In genomic region chr19:58918597-58918996, GRCm38 (mm10) we compare ENCODE assay signal across 8 mouse cellular contexts. TPM values are rescaled to one million over a fixed set of nuclear protein-coding genes. Genes with fewer than 3 reads are reported as not detected.
DNase-seq lines count a peak whose midpoint lies in the region; ATAC-seq and TF ChIP-seq lines count a peak whose summit lies in the region.

No protein-coding gene starts in this region.

- H3K36me3 ChIP-seq in limb, embryonic 12.5 days, result no peaks in the 10 kb centered on the region
- no peaks in the 10 kb centered on the region for H3K36me3 ChIP-seq in limb, embryonic 10.5 days
- no peaks in the 10 kb centered on the region for H3K36me3 ChIP-seq in embryonic facial prominence, embryonic 13.5 days
- no peaks in the 10 kb centered on the region for H3K36me3 ChIP-seq in limb, embryonic 14.5 days (ENCODE audit: control insufficient read depth, insufficient read depth, low read length)
- no peaks in the 10 kb centered on the region for H3K36me3 ChIP-seq in small intestine, adult 2 months (ENCODE audit: control insufficient read depth, insufficient read depth, low read length)

- no peak overlapping the region; the same call in 1 of the 2 replicates for H3K9ac ChIP-seq in limb, embryonic 12.5 days (replicated peaks)
- H3K9ac ChIP-seq in embryonic facial prominence, embryonic 13.5 days, result peak overlapping the region; percentile 36; the same call in 1 of the 2 replicates
- H3K9ac ChIP-seq in limb, embryonic 14.5 days (ENCODE audit: low read depth, low read length, severe bottlenecking), result 0 out of 2 replicates have a peak overlapping the region, but pooled peaks have one; percentile 12

- TF ChIP-seq CTCF in small intestine, adult 2 months (IDR thresholded peaks at IDR 0.05; ENCODE audit: extremely low read depth, insufficient read length, insufficient replicate concordance, low read depth, low read length), result peak; percentile 29; the same call in 1 of the 2 replicates

- peaks cover 14% of the 10 kb centered on the region; the same call in 1 of the 2 replicates for H3K4me1 ChIP-seq in limb, embryonic 12.5 days (replicated peaks)
- H3K4me1 ChIP-seq in limb, embryonic 10.5 days, result peaks cover 14% of the 10 kb centered on the region
- peaks cover 7% of the 10 kb centered on the region for H3K4me1 ChIP-seq in embryonic facial prominence, embryonic 13.5 days
- H3K4me1 ChIP-seq in limb, embryonic 14.5 days (ENCODE audit: control insufficient read depth, insufficient read depth, low read length), result no peaks in the 10 kb centered on the region
- H3K4me1 ChIP-seq in small intestine, adult 2 months (ENCODE audit: control insufficient read depth, insufficient read depth, insufficient read length, low read length), result no peaks in the 10 kb centered on the region

- H3K4me2 ChIP-seq in limb, embryonic 12.5 days, result peak overlapping the region; percentile 36
- H3K4me2 ChIP-seq in embryonic facial prominence, embryonic 13.5 days, result peak overlapping the region; percentile 30
- H3K4me2 ChIP-seq in limb, embryonic 14.5 days (replicated peaks; ENCODE audit: low read depth, low read length, severe bottlenecking), result no peak overlapping the region

- no peak overlapping the region for H3K27ac ChIP-seq in limb, embryonic 12.5 days
- no peak overlapping the region for H3K27ac ChIP-seq in limb, embryonic 10.5 days
- no peak overlapping the region for H3K27ac ChIP-seq in embryonic facial prominence, embryonic 13.5 days
- H3K27ac ChIP-seq in limb, embryonic 14.5 days (replicated peaks; ENCODE audit: low read depth, low read length), result no peak overlapping the region
- no peak overlapping the region for H3K27ac ChIP-seq in small intestine, adult 2 months (ENCODE audit: insufficient read depth, low read depth, low read length)

- no peak for TF ChIP-seq POLR2A in limb, embryonic 14.5 days (IDR thresholded peaks at IDR 0.05; ENCODE audit: borderline replicate concordance, extremely low read depth, insufficient read depth, insufficient read length)
- no peak for TF ChIP-seq POLR2A in small intestine, adult 2 months (IDR thresholded peaks at IDR 0.05; ENCODE audit: low read depth, low read length)

- DNase-seq in limb, embryonic 10.5 days (ENCODE audit: low spot score), result no peak
- no peak for DNase-seq in limb, embryonic 14.5 days (ENCODE audit: low spot score)
- no peak for DNase-seq in left cerebral cortex, postnatal 14 days (ENCODE audit: low spot score in 2 of 2)
- DNase-seq in ovary, adult 18-20 months (ENCODE audit: low spot score), result no peak
- no peak for DNase-seq in layer of hippocampus, postnatal 25 days (ENCODE audit: extremely low spot score in 1 of 2, low spot score in 1 of 2)

- WGBS in limb, embryonic 12.5 days, result 14% methylated on average over 11 of the region's 11 CpGs
- 15% methylated on average over 11 of the region's 11 CpGs for WGBS in limb, embryonic 10.5 days
- WGBS in embryonic facial prominence, embryonic 13.5 days, result 5% methylated on average over 11 of the region's 11 CpGs
- WGBS in limb, embryonic 14.5 days, result 12% methylated on average over 11 of the region's 11 CpGs
- 4% methylated on average over 11 of the region's 11 CpGs for WGBS in small intestine, adult 2 months

- ATAC-seq in limb, embryonic 12.5 days (ENCODE audit: insufficient number of reproducible peaks, insufficient read depth, low FRiP score, low TSS enrichment, low read depth), result no peak
- ATAC-seq in embryonic facial prominence, embryonic 13.5 days (ENCODE audit: insufficient number of reproducible peaks, insufficient read depth, low FRiP score, low TSS enrichment, low read depth), result no peak
- no peak for ATAC-seq in limb, embryonic 14.5 days (ENCODE audit: low FRiP score, low read depth)

- no peaks in the 10 kb centered on the region for H3K9me3 ChIP-seq in limb, embryonic 12.5 days
- H3K9me3 ChIP-seq in limb, embryonic 10.5 days (replicated peaks), result no peaks in the 10 kb centered on the region
- H3K9me3 ChIP-seq in embryonic facial prominence, embryonic 13.5 days, result no peaks in the 10 kb centered on the region
- no peaks in the 10 kb centered on the region for H3K9me3 ChIP-seq in limb, embryonic 14.5 days (ENCODE audit: control insufficient read depth, low read length)

- intact Hi-C loops in left cerebral cortex, postnatal 14 days (cut with DNase I), result no loop called here

- no peak overlapping the region for H3K4me3 ChIP-seq in limb, embryonic 12.5 days (replicated peaks)
- H3K4me3 ChIP-seq in limb, embryonic 10.5 days, result no peak overlapping the region; the same call in 1 of the 2 replicates
- H3K4me3 ChIP-seq in embryonic facial prominence, embryonic 13.5 days, result peak overlapping the region; percentile 3; the same call in 1 of the 2 replicates
- 0 out of 2 replicates have a peak overlapping the region, but pooled peaks have one; percentile 5 for H3K4me3 ChIP-seq in limb, embryonic 14.5 days (replicated peaks; ENCODE audit: low read length)
- peak overlapping the region; percentile 18; the same call in 1 of the 2 replicates for H3K4me3 ChIP-seq in small intestine, adult 2 months (ENCODE audit: low read depth, low read length)

- peaks cover 40% of the 10 kb centered on the region for H3K27me3 ChIP-seq in limb, embryonic 12.5 days
- peaks cover 46% of the 10 kb centered on the region for H3K27me3 ChIP-seq in limb, embryonic 10.5 days (ENCODE audit: low read depth, poor library complexity, severe bottlenecking)
- peaks cover 44% of the 10 kb centered on the region for H3K27me3 ChIP-seq in embryonic facial prominence, embryonic 13.5 days
- H3K27me3 ChIP-seq in limb, embryonic 14.5 days (ENCODE audit: control insufficient read depth, insufficient read depth, low read length), result 0 out of 2 replicates have a peak, but pooled peaks cover 6% of the 10 kb centered on the region
- H3K27me3 ChIP-seq in small intestine, adult 2 months (ENCODE audit: control insufficient read depth, insufficient read depth, low read length), result peaks cover 6% of the 10 kb centered on the region; the same call in 1 of the 2 replicates

RNA-seq across cellular contexts. Expression of gene Eno4, which starts 24.6 kb away (rescaled TPM):
- polyA plus RNA-seq in limb, embryonic 12.5 days (2016; fragmentation: Nextera tagmentation; extraction: Ambion mirVana), result 0.46 and 0.90 TPM in 2 replicates
- polyA plus RNA-seq in limb, embryonic 10.5 days (2016; fragmentation: Nextera tagmentation; extraction: Ambion mirVana), result 0.51 and 0.79 TPM in 2 replicates
- polyA plus RNA-seq in embryonic facial prominence, embryonic 13.5 days (2015; fragmentation: Nextera tagmentation; extraction: Ambion mirVana), result 0.24 and 0.26 TPM in 2 replicates
- polyA plus RNA-seq in limb, embryonic 14.5 days (2012; rRNA removed), result 0.28 and 0.31 TPM in 2 replicates
- polyA plus RNA-seq in limb, embryonic 14.5 days (2014; fragmentation: Nextera tagmentation; extraction: Ambion mirVana), result 0.17 and 0.19 TPM in 2 replicates
- not detected in 2 replicates for polyA plus RNA-seq in small intestine, adult 2 months (2012; rRNA removed)
- 1 to 10 TPM; 1.6 to 1.8 TPM for total RNA-seq in left cerebral cortex, postnatal 14 days (2021)
- 1 to 10 TPM; 1.2 to 1.5 TPM for total RNA-seq in layer of hippocampus, postnatal 25 days (2021)

RNA-seq across cellular contexts. Expression of gene Hspa12a, which starts 24.9 kb away (rescaled TPM):
- 4.8 and 5.1 TPM in 2 replicates for polyA plus RNA-seq in limb, embryonic 12.5 days (2016; fragmentation: Nextera tagmentation; extraction: Ambion mirVana)
- 3.1 and 3.6 TPM in 2 replicates for polyA plus RNA-seq in limb, embryonic 10.5 days (2016; fragmentation: Nextera tagmentation; extraction: Ambion mirVana)
- 3.8 and 4.7 TPM in 2 replicates for polyA plus RNA-seq in embryonic facial prominence, embryonic 13.5 days (2015; fragmentation: Nextera tagmentation; extraction: Ambion mirVana)
- 6.1 and 7.7 TPM in 2 replicates for polyA plus RNA-seq in limb, embryonic 14.5 days (2012; rRNA removed)
- polyA plus RNA-seq in limb, embryonic 14.5 days (2014; fragmentation: Nextera tagmentation; extraction: Ambion mirVana), result 2.3 and 2.4 TPM in 2 replicates
- polyA plus RNA-seq in small intestine, adult 2 months (2012; rRNA removed), result 2.6 and 16.7 TPM in 2 replicates
- 100 to 1,000 TPM; 224 to 233 TPM for total RNA-seq in left cerebral cortex, postnatal 14 days (2021)
- total RNA-seq in layer of hippocampus, postnatal 25 days (2021), result 100 to 1,000 TPM; 236 to 241 TPM

Comparison
In these comparisons a context has a peak if more than half of its experiments do, and no peak if none do; other contexts are left out.
1. H3K4me3 ChIP-seq: peak in embryonic facial prominence, embryonic 13.5 days (single experiment), limb, embryonic 14.5 days (single experiment) and small intestine, adult 2 months (single experiment); none in limb, embryonic 12.5 days (single experiment) and limb, embryonic 10.5 days (single experiment).